Mouse (Mus musculus): ENCODE data around the gene Fgfr2. TPM values are rescaled to one million over a fixed set of nuclear protein-coding genes. Genes with fewer than 3 reads are reported as not detected.

Fgfr2 gene
- total RNA-seq, 1 experiment: 37.5 TPM

DNA sequence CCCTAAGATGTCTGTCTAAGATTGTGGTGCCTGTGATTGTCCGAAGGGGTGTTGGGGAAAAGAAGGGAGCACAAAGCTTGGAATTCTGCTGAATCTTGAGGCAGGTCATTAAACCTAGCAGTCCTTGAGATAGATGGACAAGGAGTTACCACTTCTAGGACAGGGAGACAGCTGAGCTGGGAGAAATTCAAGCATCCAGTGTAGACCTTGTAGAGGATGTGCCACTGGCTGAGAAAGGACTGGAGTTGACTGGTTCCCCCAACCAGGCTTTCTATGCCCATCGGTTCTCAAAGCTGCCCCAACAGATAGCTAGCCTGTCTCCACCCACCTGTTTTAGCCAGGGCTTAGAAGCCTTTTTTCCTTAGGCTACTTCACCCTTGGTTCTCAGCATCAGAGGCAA lies 1576.7 kb downstream of the Fgfr2 start:
- H3K4me3 ChIP-seq (ENCODE audit: insufficient read depth in 1 of 2, low read depth in 1 of 2, low read length in 2 of 2, poor library complexity in 1 of 2, severe bottlenecking in 1 of 2): no peak overlapping the region
- peaks cover 0 to 2% of the 10 kb centered on the region in 2 experiments; a peak in 1 of 4 replicates for H3K4me1 ChIP-seq (ENCODE audit: control insufficient read depth in 2 of 2, insufficient read depth in 2 of 2, low read length in 2 of 2, poor library complexity in 1 of 2)
- in situ Hi-C loops (cut with MboI; ENCODE audit: low sequenced_read_pairs in 2 of 2, unreplicated experiment in 2 of 2): loop anchor here (25.0 kb wide), 1 partner anchor 341 kb away; no protein-coding TSS in a partner anchor
- H3K9ac ChIP-seq (ENCODE audit: insufficient read depth, low read depth, low read length, poor library complexity, severe bottlenecking): no peak overlapping the region
- no peak for DNase-seq (ENCODE audit: low read depth, low spot score)
- TF ChIP-seq HCFC1 (IDR thresholded peaks at IDR 0.05; ENCODE audit: borderline replicate concordance, insufficient read depth, low read length) (no peak), CHD2 (IDR thresholded peaks at IDR 0.05; ENCODE audit: low read depth, low read length) (no peak), ZC3H11A (IDR thresholded peaks at IDR 0.05; ENCODE audit: borderline replicate concordance, low read depth, low read length) (no peak), MAFK (IDR thresholded peaks at IDR 0.05; ENCODE audit: insufficient read depth, low read depth, low read length) (no peak), ZNF384 (IDR thresholded peaks at IDR 0.05; ENCODE audit: low read depth, low read length) (no peak)
- no peaks in the 10 kb centered on the region for H3K9me3 ChIP-seq (ENCODE audit: control insufficient read depth, insufficient read depth, low read depth, low read length)
- H3K36me3 ChIP-seq (ENCODE audit: control insufficient read depth, insufficient read depth, low read length, poor library complexity, severe bottlenecking): no peaks in the 10 kb centered on the region
- no peak overlapping the region for H3K27ac ChIP-seq (ENCODE audit: insufficient read depth, low read depth, low read length, poor library complexity, severe bottlenecking)

DNA sequence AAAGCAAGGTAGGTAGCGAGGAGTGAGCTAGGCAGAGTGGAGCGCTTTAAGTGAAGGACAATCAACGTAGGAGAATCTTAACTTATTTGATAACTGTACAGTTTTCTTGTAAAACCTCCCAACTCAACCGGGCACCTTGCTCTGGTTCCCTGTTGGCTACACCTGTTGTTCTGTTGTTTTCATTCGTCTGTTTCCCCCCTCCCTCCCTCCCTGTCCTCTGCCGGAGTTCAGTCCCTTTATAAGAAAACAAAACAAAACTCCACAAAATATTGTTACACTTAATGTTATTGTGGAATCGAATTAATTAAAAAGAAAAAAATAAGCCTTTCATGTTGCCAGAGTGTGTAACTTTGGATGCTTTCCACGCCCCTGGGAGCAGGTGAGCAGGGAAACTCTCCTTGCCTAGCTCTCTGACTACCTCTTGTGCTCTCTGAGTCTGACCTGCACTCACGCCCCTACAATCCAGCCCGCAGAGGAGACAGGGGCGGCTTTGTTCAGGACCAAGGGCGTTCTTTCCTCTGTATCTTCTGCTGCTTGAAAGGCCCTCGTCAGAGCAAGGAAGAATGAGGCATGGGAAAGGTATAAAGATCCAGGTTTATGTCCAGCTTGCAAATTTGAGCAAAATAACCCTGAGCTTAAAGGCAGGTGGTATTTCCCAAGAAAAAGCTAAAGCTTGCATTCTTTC lies 1577.3 kb downstream of the Fgfr2 start:
- Histone ChIP-seq H3K27ac (ENCODE audit: insufficient read depth, low read depth, low read length, poor library complexity, severe bottlenecking) (no peak overlapping the region), H3K4me3 (ENCODE audit: insufficient read depth in 1 of 2, low read depth in 1 of 2, low read length in 2 of 2, poor library complexity in 1 of 2, severe bottlenecking in 1 of 2) (no peak overlapping the region), H3K9me3 (ENCODE audit: control insufficient read depth, insufficient read depth, low read depth, low read length) (no peaks in the 10 kb centered on the region), H3K36me3 (ENCODE audit: control insufficient read depth, insufficient read depth, low read length, poor library complexity, severe bottlenecking) (no peaks in the 10 kb centered on the region), H3K9ac (ENCODE audit: insufficient read depth, low read depth, low read length, poor library complexity, severe bottlenecking) (no peak overlapping the region), H3K4me1 (ENCODE audit: control insufficient read depth in 2 of 2, insufficient read depth in 2 of 2, low read length in 2 of 2, poor library complexity in 1 of 2) (peaks cover 0 to 2% of the 10 kb centered on the region in 2 experiments; a peak in 1 of 4 replicates)
- in situ Hi-C loops (cut with MboI; ENCODE audit: low sequenced_read_pairs in 2 of 2, unreplicated experiment in 2 of 2): loop anchor here (25.0 kb wide), 1 partner anchor 341 kb away; no protein-coding TSS in a partner anchor
- DNase-seq (ENCODE audit: low read depth, low spot score): no peak
- TF ChIP-seq MAFK (IDR thresholded peaks at IDR 0.05; ENCODE audit: insufficient read depth, low read depth, low read length): no peak
- no peak for TF ChIP-seq ZC3H11A (IDR thresholded peaks at IDR 0.05; ENCODE audit: borderline replicate concordance, low read depth, low read length)
- no peak for TF ChIP-seq CHD2 (IDR thresholded peaks at IDR 0.05; ENCODE audit: low read depth, low read length)
- no peak for TF ChIP-seq HCFC1 (IDR thresholded peaks at IDR 0.05; ENCODE audit: borderline replicate concordance, insufficient read depth, low read length)
- no peak for TF ChIP-seq ZNF384 (IDR thresholded peaks at IDR 0.05; ENCODE audit: low read depth, low read length)

DNA sequence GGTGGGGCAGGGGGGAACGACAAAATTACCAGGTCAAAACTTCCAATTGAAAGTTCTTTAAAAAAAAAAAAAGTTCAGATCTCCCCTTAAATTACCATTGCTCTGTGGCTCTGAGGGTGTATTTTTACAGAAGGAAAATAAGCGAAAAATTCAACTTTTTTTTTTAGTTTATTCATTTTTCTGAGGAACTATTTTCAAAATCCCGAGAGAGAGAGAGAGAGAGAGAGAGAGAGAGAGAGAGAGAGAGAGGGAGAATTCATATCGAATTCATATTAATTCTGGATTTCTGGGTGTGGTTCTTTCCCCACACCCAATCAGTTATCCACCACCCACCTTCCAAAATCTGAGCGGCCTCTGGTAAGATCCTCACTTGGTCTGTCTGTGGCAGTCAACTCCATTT lies 1578.3 kb downstream of the Fgfr2 start:
- in situ Hi-C loops (cut with MboI; ENCODE audit: low sequenced_read_pairs in 2 of 2, unreplicated experiment in 2 of 2): loop anchor here (25.0 kb wide), 1 partner anchor 342 kb away; no protein-coding TSS in a partner anchor
- Histone ChIP-seq H3K36me3 (ENCODE audit: control insufficient read depth, insufficient read depth, low read length, poor library complexity, severe bottlenecking) (no peaks in the 10 kb centered on the region), H3K27ac (ENCODE audit: insufficient read depth, low read depth, low read length, poor library complexity, severe bottlenecking) (no peak overlapping the region), H3K4me3 (ENCODE audit: insufficient read depth in 1 of 2, low read depth in 1 of 2, low read length in 2 of 2, poor library complexity in 1 of 2, severe bottlenecking in 1 of 2) (no peak overlapping the region), H3K9me3 (ENCODE audit: control insufficient read depth, insufficient read depth, low read depth, low read length) (no peaks in the 10 kb centered on the region), H3K9ac (ENCODE audit: insufficient read depth, low read depth, low read length, poor library complexity, severe bottlenecking) (no peak overlapping the region), H3K4me1 (ENCODE audit: control insufficient read depth in 2 of 2, insufficient read depth in 2 of 2, low read length in 2 of 2, poor library complexity in 1 of 2) (peaks cover 0 to 2% of the 10 kb centered on the region in 2 experiments; a peak in 1 of 4 replicates)
- TF ChIP-seq ZC3H11A (IDR thresholded peaks at IDR 0.05; ENCODE audit: borderline replicate concordance, low read depth, low read length) (no peak), ZNF384 (IDR thresholded peaks at IDR 0.05; ENCODE audit: low read depth, low read length) (no peak), HCFC1 (IDR thresholded peaks at IDR 0.05; ENCODE audit: borderline replicate concordance, insufficient read depth, low read length) (no peak), MAFK (IDR thresholded peaks at IDR 0.05; ENCODE audit: insufficient read depth, low read depth, low read length) (no peak), CHD2 (IDR thresholded peaks at IDR 0.05; ENCODE audit: low read depth, low read length) (no peak)
- DNase-seq (ENCODE audit: low read depth, low spot score): no peak

DNA sequence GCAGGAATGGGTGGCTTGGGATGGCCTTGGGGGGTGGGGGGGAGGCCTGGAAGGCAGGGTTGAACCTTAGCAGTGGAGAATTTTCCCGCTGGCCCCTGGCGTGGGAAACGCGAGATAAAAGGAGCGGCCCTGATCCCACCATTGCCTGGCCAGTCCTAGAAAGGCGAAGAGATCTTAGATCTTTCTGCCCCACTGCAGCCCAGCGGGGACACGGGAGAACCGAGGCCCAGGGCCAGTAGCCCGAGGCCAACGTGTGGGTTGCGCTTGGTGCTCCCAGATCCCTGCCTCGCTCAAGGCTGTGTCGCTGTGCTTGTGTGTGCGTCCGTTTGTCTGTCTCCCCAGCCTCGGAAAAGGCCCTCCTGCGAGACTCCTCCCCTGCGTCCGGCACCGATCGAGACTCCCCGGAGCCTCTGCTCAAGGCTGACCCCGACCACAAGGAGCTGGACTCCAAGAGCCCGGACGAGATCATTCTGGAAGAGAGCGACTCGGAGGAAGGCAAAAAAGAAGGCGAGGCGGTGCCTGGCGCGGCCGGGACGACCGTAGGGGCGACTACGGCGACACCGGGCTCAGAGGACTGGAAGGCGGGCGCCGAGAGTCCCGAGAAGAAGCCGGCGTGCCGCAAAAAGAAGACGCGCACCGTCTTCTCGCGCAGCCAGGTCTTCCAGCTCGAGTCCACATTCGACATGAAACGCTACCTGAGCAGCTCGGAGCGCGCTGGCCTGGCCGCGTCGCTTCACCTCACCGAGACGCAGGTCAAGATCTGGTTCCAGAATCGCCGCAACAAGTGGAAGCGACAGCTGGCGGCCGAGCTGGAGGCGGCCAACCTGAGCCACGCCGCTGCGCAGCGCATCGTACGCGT lies 1579.3 kb downstream of the Fgfr2 start:
- Histone ChIP-seq H3K9ac (ENCODE audit: insufficient read depth, low read depth, low read length, poor library complexity, severe bottlenecking) (no peak overlapping the region), H3K4me3 (ENCODE audit: insufficient read depth in 1 of 2, low read depth in 1 of 2, low read length in 2 of 2, poor library complexity in 1 of 2, severe bottlenecking in 1 of 2) (peak overlapping the region; percentile 3; a peak in 2 of 4 replicates), H3K36me3 (ENCODE audit: control insufficient read depth, insufficient read depth, low read length, poor library complexity, severe bottlenecking) (no peaks in the 10 kb centered on the region), H3K9me3 (ENCODE audit: control insufficient read depth, insufficient read depth, low read depth, low read length) (no peaks in the 10 kb centered on the region), H3K27ac (ENCODE audit: insufficient read depth, low read depth, low read length, poor library complexity, severe bottlenecking) (no peak overlapping the region), H3K4me1 (ENCODE audit: control insufficient read depth in 2 of 2, insufficient read depth in 2 of 2, low read length in 2 of 2, poor library complexity in 1 of 2) (peaks cover 0 to 2% of the 10 kb centered on the region in 2 experiments; a peak in 1 of 4 replicates)
- no peak for DNase-seq (ENCODE audit: low read depth, low spot score)
- in situ Hi-C loops (cut with MboI; ENCODE audit: low sequenced_read_pairs in 2 of 2, unreplicated experiment in 2 of 2): loop anchor here (25.0 kb wide), 1 partner anchor 343 kb away; no protein-coding TSS in a partner anchor
- no peak for TF ChIP-seq ZC3H11A (IDR thresholded peaks at IDR 0.05; ENCODE audit: borderline replicate concordance, low read depth, low read length)
- TF ChIP-seq HCFC1 (IDR thresholded peaks at IDR 0.05; ENCODE audit: borderline replicate concordance, insufficient read depth, low read length): no peak
- no peak for TF ChIP-seq ZNF384 (IDR thresholded peaks at IDR 0.05; ENCODE audit: low read depth, low read length)
- no peak for TF ChIP-seq CHD2 (IDR thresholded peaks at IDR 0.05; ENCODE audit: low read depth, low read length)
- no peak for TF ChIP-seq MAFK (IDR thresholded peaks at IDR 0.05; ENCODE audit: insufficient read depth, low read depth, low read length)
